Mouse (Mus musculus) embryonic fibroblast, embryonic 13.5 days (primary cell): ENCODE measurements around the gene Oxld1.

ENCODE experiments used
- CTCF ChIP-seq: IDR thresholded peaks from 2 replicates; pipeline ENCODE4 v1.5.1; 2011; ENCODE audit warnings: mild to moderate bottlenecking, control low read depth, low read length, moderate library complexity, borderline replicate concordance; ENCODE audit not compliant: insufficient read depth
- POLR2A ChIP-seq: IDR thresholded peaks from 2 replicates; pipeline ENCODE4 v1.6.1; 2011; ENCODE audit warnings: low read depth, mild to moderate bottlenecking, control low read depth, low read length, moderate library complexity

GRCm38 (mm10) chr11:120465521-120465920 lies 7.7 kb upstream of the Oxld1 start:
- TF ChIP-seq CTCF (no peak), POLR2A (no peak)
